Mouse (Mus musculus) heart, embryonic 16.5 days (tissue): ENCODE measurements around the gene 1300017J02Rik. TPM values are rescaled to one million over a fixed set of nuclear protein-coding genes. Genes with fewer than 3 reads are reported as not detected.
A peak's percentile ranks its signal among the peaks of the same experiment; 100 is the strongest.

Experiments
- ATAC-seq: fragments of 200-750 bp; cut with Nextera tagmentation; replicated peaks from 2 replicates; pipeline ENCODE4 v1.8.0; 2017; ENCODE audit warnings: moderate number of reproducible peaks; ENCODE audit not compliant: insufficient read depth, low FRiP score; ENCODE audit errors: extremely low read depth
- H3K27ac ChIP-seq: fragments of 300-500 bp; sonication (generic); 2 replicates; pipeline ENCODE4 v1.5.1; 2014; ENCODE audit warnings: mild to moderate bottlenecking, low read length, control low read depth, moderate library complexity
- H3K27me3 ChIP-seq: fragments of 300-500 bp; sonication (generic); 2 replicates; pipeline ENCODE4 v1.6.1; 2014; ENCODE audit warnings: low read length, mixed read lengths; ENCODE audit not compliant: control insufficient read depth, insufficient read depth
- H3K36me3 ChIP-seq: fragments of 300-500 bp; sonication (generic); 2 replicates; pipeline ENCODE4 v1.6.1; 2014; ENCODE audit not compliant: control insufficient read depth, insufficient read depth
- H3K4me1 ChIP-seq: fragments of 300-500 bp; sonication (generic); 2 replicates; pipeline ENCODE4 v1.6.1; 2014; ENCODE audit warnings: low read length, mixed read lengths; ENCODE audit not compliant: control insufficient read depth, insufficient read depth
- H3K4me2 ChIP-seq: fragments of 300-500 bp; sonication (generic); 2 replicates; pipeline ENCODE4 v1.6.1; 2014; ENCODE audit warnings: low read depth, mild to moderate bottlenecking, control low read depth, low read length
- H3K4me3 ChIP-seq: fragments of 300-500 bp; sonication (generic); 2 replicates; pipeline ENCODE4 v1.5.1; 2014; ENCODE audit warnings: mild to moderate bottlenecking, control low read depth, low read length
- H3K9ac ChIP-seq: fragments of 300-500 bp; sonication (generic); 2 replicates; pipeline ENCODE4 v1.6.1; 2014; ENCODE audit warnings: low read length, control low read depth
- H3K9me3 ChIP-seq: fragments of 300-500 bp; sonication (generic); replicated peaks from 2 replicates; pipeline ENCODE4 v1.6.1; 2016; ENCODE audit warnings: low read length; ENCODE audit not compliant: control insufficient read depth
- WGBS: fragments of 180-500 bp; shearing (Covaris S2); extraction: QIAGEN DNeasy Blood & Tissue Kit; methylation state at CpG from one replicate; pipeline ENCODE4 v1.1.7; 2014; 5-methylcytosine and 5-hydroxymethylcytosine counted together
- polyA plus RNA-seq: library from polyadenylated mRNA; unstranded; fragments of >200 nt; fragmentation: Nextera tagmentation; extraction: Ambion mirVana; gene quantifications from 2 replicates; pipeline ENCODE4 v1.2.1, GENCODE M21; 2015

The 1300017J02Rik gene
- polyA plus RNA-seq, 1 experiment from 2014 or later: 1.0 TPM

GRCm38 (mm10) chr9:103229037-103229867, 75.6 kb downstream of the 1300017J02Rik start:
- H3K9me3 ChIP-seq: no peaks in the 10 kb centered on the region
- H3K9ac ChIP-seq: no peak overlapping the region
- H3K4me3 ChIP-seq: no peak overlapping the region
- H3K4me2 ChIP-seq: no peak overlapping the region
- peaks cover 6% of the 10 kb centered on the region for H3K4me1 ChIP-seq
- 83% methylated on average over 15 of the region's 15 CpGs for WGBS
- no peak overlapping the region; the same call in 1 of the 2 replicates for H3K27ac ChIP-seq
- no peaks in the 10 kb centered on the region for H3K36me3 ChIP-seq
- ATAC-seq: no peak
- H3K27me3 ChIP-seq: no peaks in the 10 kb centered on the region

GRCm38 (mm10) chr9:103228370-103229003, 76.4 kb downstream of the 1300017J02Rik start:
- H3K27me3 ChIP-seq: no peaks in the 10 kb centered on the region
- no peak overlapping the region for H3K9ac ChIP-seq
- 76% methylated on average over 13 of the region's 13 CpGs for WGBS
- no peak overlapping the region for H3K27ac ChIP-seq
- H3K4me2 ChIP-seq: no peak overlapping the region
- H3K9me3 ChIP-seq: no peaks in the 10 kb centered on the region
- ATAC-seq: no peak
- peaks cover 6% of the 10 kb centered on the region for H3K4me1 ChIP-seq
- no peak overlapping the region for H3K4me3 ChIP-seq
- H3K36me3 ChIP-seq: no peaks in the 10 kb centered on the region

GRCm38 (mm10) chr9:103227760-103228159, 77.1 kb downstream of the 1300017J02Rik start:
- Histone ChIP-seq H3K9ac (no peak overlapping the region), H3K4me1 (peaks cover 6% of the 10 kb centered on the region), H3K27me3 (no peaks in the 10 kb centered on the region), H3K36me3 (no peaks in the 10 kb centered on the region), H3K4me2 (no peak overlapping the region), H3K9me3 (no peaks in the 10 kb centered on the region), H3K4me3 (no peak overlapping the region), H3K27ac (no peak overlapping the region)
- ATAC-seq: no peak
- 89% methylated on average over 16 of the region's 16 CpGs for WGBS

GRCm38 (mm10) chr9:103226806-103227205, 78.1 kb downstream of the 1300017J02Rik start:
- Histone ChIP-seq H3K4me3 (no peak overlapping the region), H3K4me2 (no peak overlapping the region), H3K27ac (no peak overlapping the region), H3K9me3 (no peaks in the 10 kb centered on the region), H3K9ac (no peak overlapping the region), H3K4me1 (peaks cover 6% of the 10 kb centered on the region), H3K36me3 (no peaks in the 10 kb centered on the region), H3K27me3 (no peaks in the 10 kb centered on the region)
- ATAC-seq: no peak
- WGBS: 87% methylated on average over 15 of the region's 15 CpGs

GRCm38 (mm10) chr9:103225464-103225863, 79.4 kb downstream of the 1300017J02Rik start:
- ATAC-seq: 0 out of 2 replicates have a peak, but pooled peaks have one; percentile 33
- no peaks in the 10 kb centered on the region for H3K36me3 ChIP-seq

GRCm38 (mm10) chr9:103224721-103225120, 80.2 kb downstream of the 1300017J02Rik start:
- H3K9me3 ChIP-seq: no peaks in the 10 kb centered on the region
- WGBS: 89% methylated on average over 7 of the region's 7 CpGs
- no peaks in the 10 kb centered on the region for H3K27me3 ChIP-seq
- H3K4me1 ChIP-seq: no peaks in the 10 kb centered on the region
- H3K4me2 ChIP-seq: no peak overlapping the region
- H3K27ac ChIP-seq: no peak overlapping the region
- no peaks in the 10 kb centered on the region for H3K36me3 ChIP-seq
- no peak for ATAC-seq
- no peak overlapping the region for H3K9ac ChIP-seq
- no peak overlapping the region for H3K4me3 ChIP-seq

More at GRCm38 (mm10) chr9:103225464-103225863, 79.4 kb downstream of the 1300017J02Rik start:
- Histone ChIP-seq H3K4me3 (no peak overlapping the region), H3K9ac (no peak overlapping the region), H3K9me3 (no peaks in the 10 kb centered on the region), H3K4me1 (peaks cover 3% of the 10 kb centered on the region), H3K27me3 (no peaks in the 10 kb centered on the region), H3K4me2 (no peak overlapping the region), H3K27ac (no peak overlapping the region)
- 56% methylated on average over 3 of the region's 3 CpGs for WGBS

- Histone ChIP-seq H3K4me2 (no peak overlapping the region), H3K9me3 (no peaks in the 10 kb centered on the region), H3K9ac (no peak overlapping the region), H3K36me3 (no peaks in the 10 kb centered on the region), H3K4me3 (no peak overlapping the region), H3K27ac (no peak overlapping the region), H3K27me3 (no peaks in the 10 kb centered on the region), H3K4me1 (peaks cover 7% of the 10 kb centered on the region)
- WGBS: 80% methylated on average over 6 of the region's 6 CpGs
- ATAC-seq: no peak
Observed at GRCm38 (mm10) chr9:103214281-103214680, 90.6 kb downstream of the 1300017J02Rik start.

- Histone ChIP-seq H3K4me3 (no peak overlapping the region), H3K9me3 (no peaks in the 10 kb centered on the region), H3K36me3 (no peaks in the 10 kb centered on the region), H3K9ac (no peak overlapping the region), H3K4me1 (peaks cover 7% of the 10 kb centered on the region), H3K27me3 (no peaks in the 10 kb centered on the region), H3K4me2 (peak overlapping the region; percentile 22; the same call in 1 of the 2 replicates), H3K27ac (peak overlapping the region; percentile 24; the same call in 1 of the 2 replicates)
- 0 out of 2 replicates have a peak, but pooled peaks have one; percentile 49 for ATAC-seq
- WGBS: 46% methylated on average over 2 of the region's 2 CpGs
Observed at GRCm38 (mm10) chr9:103213631-103214030, 91.3 kb downstream of the 1300017J02Rik start.
